Mouse (Mus musculus) hindbrain, postnatal 0 days (tissue): Measurements from ENCODE around the gene E330017A01Rik. TPM values are rescaled to one million over a fixed set of nuclear protein-coding genes. Genes with fewer than 3 reads are reported as not detected.

Experiments used
- ATAC-seq: fragments of 200-750 bp; cut with Nextera tagmentation; 2 replicates; pipeline ENCODE4 v1.8.0; 2017; ENCODE audit warnings: mild to moderate bottlenecking, moderate TSS enrichment, moderate library complexity
- DNase-seq: peaks from one replicate; pipeline ENCODE4 v3.0.0-alpha.2; 2015; ENCODE audit warnings: low spot score
- H3K27ac ChIP-seq: fragments of 300-500 bp; sonication (generic); 2 replicates; pipeline ENCODE4 v1.5.1; 2014; ENCODE audit warnings: mild to moderate bottlenecking
- H3K27me3 ChIP-seq: fragments of 300-500 bp; sonication (generic); 2 replicates; pipeline ENCODE4 v1.6.1; 2014; ENCODE audit warnings: low read length, mixed read lengths; ENCODE audit not compliant: insufficient read depth
- H3K36me3 ChIP-seq: fragments of 300-500 bp; sonication (generic); 2 replicates; pipeline ENCODE4 v1.6.1; 2014; ENCODE audit warnings: low read length, mixed read lengths; ENCODE audit not compliant: insufficient read depth
- H3K4me1 ChIP-seq: fragments of 300-500 bp; sonication (generic); 2 replicates; pipeline ENCODE4 v1.6.1; 2014; ENCODE audit warnings: antibody characterized with exemption, low read length, mixed read lengths; ENCODE audit not compliant: insufficient read depth
- H3K4me2 ChIP-seq: fragments of 300-500 bp; sonication (generic); 2 replicates; pipeline ENCODE4 v1.6.1; 2014; ENCODE audit warnings: low read depth, mild to moderate bottlenecking, low read length, moderate library complexity, mixed read lengths
- H3K4me3 ChIP-seq: fragments of 300-500 bp; sonication (generic); 2 replicates; pipeline ENCODE4 v1.5.1; 2014; ENCODE audit warnings: low read length
- H3K9ac ChIP-seq: fragments of 300-500 bp; sonication (generic); replicated peaks from 2 replicates; pipeline ENCODE4 v1.6.1; 2014; ENCODE audit warnings: mild to moderate bottlenecking, low read length, moderate library complexity, mixed read lengths
- H3K9me3 ChIP-seq: fragments of 300-500 bp; sonication (generic); 2 replicates; pipeline ENCODE4 v1.6.1; 2016; ENCODE audit warnings: low read length, mixed read lengths
- CTCF ChIP-seq: IDR thresholded peaks from 2 replicates; pipeline ENCODE4 v1.5.1; 2016; ENCODE audit warnings: antibody characterized with exemption, control low read depth, low read depth
- WGBS: fragments of 180-500 bp; shearing (Covaris S2); extraction: QIAGEN DNeasy Blood & Tissue Kit; methylation state at CpG from one replicate; pipeline ENCODE4 v1.1.7; 2014; 5-methylcytosine and 5-hydroxymethylcytosine counted together
- polyA plus RNA-seq: library from polyadenylated mRNA; unstranded; fragments of >200 nt; fragmentation: Nextera tagmentation; extraction: Ambion mirVana; gene quantifications from 2 replicates; pipeline ENCODE4 v1.2.1, GENCODE M21; 2015
- total RNA-seq: library from RNA; depleted of rRNA; stranded (reverse); fragments of >200 nt; gene quantifications from 2 replicates; pipeline ENCODE4 v1.2.3, GENCODE M21; 2014; rRNA removed

The E330017A01Rik gene
- total and polyA plus RNA-seq, 2 experiments from 2014 or later = not detected

DNA sequence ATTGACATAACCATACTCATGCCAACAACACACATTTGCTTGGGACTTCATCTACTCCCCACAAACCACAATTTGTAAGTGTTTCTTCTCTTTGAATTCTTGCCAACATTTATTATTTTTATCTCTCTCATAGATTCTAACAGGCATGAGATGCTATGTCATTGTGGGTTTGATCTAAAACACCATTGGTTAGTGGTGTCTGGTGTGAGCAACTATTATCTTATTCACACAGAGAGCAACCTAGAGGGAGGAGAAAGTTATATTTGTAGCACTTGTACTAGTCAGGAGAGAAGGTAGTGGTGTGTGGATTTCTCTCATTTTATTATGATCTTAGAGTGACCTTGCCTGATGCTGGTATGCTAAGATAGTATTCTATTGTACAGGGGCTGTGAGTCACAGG lies 33.9 kb downstream of the E330017A01Rik start:
- no peak overlapping the region for H3K4me2 ChIP-seq
- H3K9ac ChIP-seq = no peak overlapping the region
- no peak for TF ChIP-seq CTCF
- ATAC-seq = no peak
- no peak overlapping the region for H3K4me3 ChIP-seq
- H3K36me3 ChIP-seq = no peaks in the 10 kb centered on the region
- no peaks in the 10 kb centered on the region for H3K4me1 ChIP-seq
- no peaks in the 10 kb centered on the region for H3K27me3 ChIP-seq
- no peak overlapping the region for H3K27ac ChIP-seq
- H3K9me3 ChIP-seq = no peaks in the 10 kb centered on the region
- no peak for DNase-seq

DNA sequence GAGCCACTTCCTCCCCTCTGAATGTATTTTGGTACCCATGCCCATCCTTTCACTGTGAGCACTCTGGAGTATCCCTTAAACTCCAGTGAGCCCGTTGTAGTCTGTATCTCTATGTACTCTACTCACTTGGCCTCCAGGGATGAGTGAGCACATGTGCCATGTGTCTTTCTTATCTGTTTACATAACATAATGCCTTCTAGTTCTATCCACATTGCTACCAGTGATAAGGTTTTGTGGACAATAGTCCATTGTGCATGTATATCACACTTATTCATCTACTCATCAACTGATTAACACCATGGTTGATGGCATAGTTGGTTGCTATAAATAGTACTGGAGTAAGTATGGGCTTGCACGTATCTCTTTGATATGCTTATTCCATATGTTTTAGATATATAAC lies 34.7 kb downstream of the E330017A01Rik start:
- H3K27me3 ChIP-seq = no peaks in the 10 kb centered on the region
- no peak overlapping the region for H3K4me2 ChIP-seq
- 94% methylated on average over 2 of the region's 2 CpGs for WGBS
- ATAC-seq (no peak), DNase-seq (no peak)
- no peaks in the 10 kb centered on the region for H3K36me3 ChIP-seq
- no peak for TF ChIP-seq CTCF
- no peaks in the 10 kb centered on the region for H3K4me1 ChIP-seq
- no peak overlapping the region for H3K27ac ChIP-seq
- no peaks in the 10 kb centered on the region for H3K9me3 ChIP-seq
- no peak overlapping the region for H3K9ac ChIP-seq
- no peak overlapping the region for H3K4me3 ChIP-seq

GRCm38 (mm10) chr16:58600846-58601245 lies 37.7 kb downstream of the E330017A01Rik start:
- 72% methylated on average over 6 of the region's 6 CpGs for WGBS
- H3K4me2 ChIP-seq = no peak overlapping the region
- no peaks in the 10 kb centered on the region for H3K9me3 ChIP-seq
- no peak overlapping the region for H3K9ac ChIP-seq
- DNase-seq (no peak), ATAC-seq (no peak)
- H3K4me3 ChIP-seq = no peak overlapping the region
- H3K27ac ChIP-seq = no peak overlapping the region
- no peaks in the 10 kb centered on the region for H3K27me3 ChIP-seq
- H3K36me3 ChIP-seq = no peaks in the 10 kb centered on the region
- TF ChIP-seq CTCF = no peak
- H3K4me1 ChIP-seq = no peaks in the 10 kb centered on the region

GRCm38 (mm10) chr16:58591299-58591698 lies 47.2 kb downstream of the E330017A01Rik start:
- DNase-seq = no peak
- 86% methylated on average over 3 of the region's 3 CpGs for WGBS
- no peaks in the 10 kb centered on the region for H3K27me3 ChIP-seq
- H3K27ac ChIP-seq = no peak overlapping the region
- no peak overlapping the region for H3K4me3 ChIP-seq
- H3K4me1 ChIP-seq = no peaks in the 10 kb centered on the region
- H3K9me3 ChIP-seq = no peaks in the 10 kb centered on the region
- ATAC-seq = no peak
- TF ChIP-seq CTCF = no peak
- H3K36me3 ChIP-seq = no peaks in the 10 kb centered on the region
- no peak overlapping the region for H3K4me2 ChIP-seq
- H3K9ac ChIP-seq = no peak overlapping the region

DNA sequence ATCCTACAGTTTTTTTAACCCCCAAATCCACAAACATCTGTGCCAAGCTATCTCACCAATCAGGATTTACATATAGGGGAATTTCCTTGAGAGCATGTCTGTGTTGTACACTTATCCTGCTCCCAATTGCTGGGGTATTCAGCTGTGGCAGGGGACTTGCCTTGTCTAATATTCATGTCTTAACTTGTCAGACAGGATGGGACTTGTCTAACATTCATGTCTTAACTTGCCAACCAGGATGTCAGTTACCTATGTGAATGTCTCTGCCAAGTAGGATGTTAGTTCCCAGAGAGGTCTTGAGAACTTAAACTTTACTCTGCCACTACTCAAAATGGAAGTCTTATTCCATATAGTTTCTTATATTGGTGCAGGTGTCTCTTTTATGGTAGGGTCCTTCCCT lies 49.1 kb downstream of the E330017A01Rik start:
- no peak for TF ChIP-seq CTCF

More for the DNA sequence above, 49.1 kb downstream of the E330017A01Rik start:
- Histone ChIP-seq H3K9me3 (no peaks in the 10 kb centered on the region), H3K27ac (no peak overlapping the region), H3K4me3 (no peak overlapping the region), H3K27me3 (no peaks in the 10 kb centered on the region), H3K4me2 (no peak overlapping the region), H3K4me1 (no peaks in the 10 kb centered on the region), H3K36me3 (no peaks in the 10 kb centered on the region), H3K9ac (no peak overlapping the region)
- DNase-seq (no peak), ATAC-seq (no peak)

Other genes with a start within 250 kb of the E330017A01Rik start
- gene Dcbld2, start 230.3 kb downstream of the E330017A01Rik start, total RNA-seq = 28.9 and 37.1 TPM in 2 replicates
- 3.7 and 4.4 TPM in 2 replicates for gene Dcbld2, start 230.3 kb downstream of the E330017A01Rik start, polyA plus RNA-seq
- 4.4 and 10.8 TPM in 2 replicates for gene St3gal6, start 114.5 kb downstream of the E330017A01Rik start, total RNA-seq
- 18.5 and 20.5 TPM in 2 replicates for gene St3gal6, start 114.5 kb downstream of the E330017A01Rik start, polyA plus RNA-seq
- not detected in 2 replicates for gene Gm813, start 21.8 kb downstream of the E330017A01Rik start, total RNA-seq
- not detected in 2 replicates for gene Gm813, start 21.8 kb downstream of the E330017A01Rik start, polyA plus RNA-seq
- 16.6 and 16.8 TPM in 2 replicates for gene Cpox, start 31.6 kb upstream of the E330017A01Rik start, total RNA-seq
- 12.6 and 13.8 TPM in 2 replicates for gene Cpox, start 31.6 kb upstream of the E330017A01Rik start, polyA plus RNA-seq
- 0.05 TPM in 1 of 2 replicates, not detected in the other for gene Gpr15, start 80.3 kb upstream of the E330017A01Rik start, total RNA-seq
- 0.14 TPM in 1 of 2 replicates, not detected in the other for gene Gpr15, start 80.3 kb upstream of the E330017A01Rik start, polyA plus RNA-seq
- gene Cldnd1, start 89.2 kb upstream of the E330017A01Rik start, total RNA-seq = 62.9 and 64.3 TPM in 2 replicates
- gene Cldnd1, start 89.2 kb upstream of the E330017A01Rik start, polyA plus RNA-seq = 159 TPM in 2 replicates
- not detected in 2 replicates for gene Olfr172, start 124.4 kb upstream of the E330017A01Rik start, total RNA-seq
- gene Olfr172, start 124.4 kb upstream of the E330017A01Rik start, polyA plus RNA-seq = not detected in 2 replicates
- not detected in 2 replicates for gene Olfr173, start 161.5 kb upstream of the E330017A01Rik start, total RNA-seq
- gene Olfr173, start 161.5 kb upstream of the E330017A01Rik start, polyA plus RNA-seq = not detected in 2 replicates
- gene Olfr175-ps1, start 188.0 kb upstream of the E330017A01Rik start, total RNA-seq = not detected in 2 replicates
- not detected in 2 replicates for gene Olfr175-ps1, start 188.0 kb upstream of the E330017A01Rik start, polyA plus RNA-seq
- gene Olfr177, start 236.0 kb upstream of the E330017A01Rik start, total RNA-seq = not detected in 2 replicates
- gene Olfr177, start 236.0 kb upstream of the E330017A01Rik start, polyA plus RNA-seq = not detected in 2 replicates